Mouse (Mus musculus) liver, adult 2 months (tissue): ENCODE measurements around the gene Zfp91. TPM values are rescaled to one million over a fixed set of nuclear protein-coding genes. Genes with fewer than 3 reads are reported as not detected.
A peak's percentile ranks its signal among the peaks of the same experiment; 100 is the strongest.
"Not testable (repeated sequence)": the region's sequence is repeated elsewhere in the genome, so short reads cannot be mapped to it uniquely, and the experiment has no call there.

ENCODE experiments used
- DNase-seq: peaks from one replicate; pipeline ENCODE4 v3.0.0-alpha.2; 2011; ENCODE audit warnings: low read depth, low spot score; ENCODE audit errors: extremely low read depth
- H3K27ac ChIP-seq: fragments of 200-500 bp; replicated peaks from 2 replicates; pipeline ENCODE4 v1.5.1; 2012; ENCODE audit warnings: low read depth, mild to moderate bottlenecking, control low read depth, inconsistent platforms, low read length; ENCODE audit not compliant: insufficient read depth
- H3K27me3 ChIP-seq: fragments of 200-500 bp; 2 replicates; pipeline ENCODE4 v1.6.1; 2012; ENCODE audit warnings: mild to moderate bottlenecking, moderate library complexity, low read length, inconsistent platforms; ENCODE audit not compliant: control insufficient read depth, insufficient read depth
- H3K36me3 ChIP-seq: fragments of 200-500 bp; 2 replicates; pipeline ENCODE4 v1.6.1; 2012; ENCODE audit warnings: low read length, inconsistent platforms; ENCODE audit not compliant: control insufficient read depth, insufficient read depth
- H3K4me1 ChIP-seq: fragments of 200-500 bp; 2 replicates; pipeline ENCODE4 v1.6.1; 2011; ENCODE audit warnings: low read length; ENCODE audit not compliant: control insufficient read depth, insufficient read depth
- H3K4me3 ChIP-seq: fragments of 200-500 bp; 2 replicates; pipeline ENCODE4 v1.5.1; 2011; ENCODE audit warnings: low read depth, mild to moderate bottlenecking, control low read depth, low read length, moderate library complexity; ENCODE audit not compliant: insufficient read depth
- H3K79me2 ChIP-seq: fragments of 200-500 bp; 2 replicates; pipeline ENCODE4 v1.6.1; 2012; ENCODE audit warnings: inconsistent platforms, mild to moderate bottlenecking, low read length, moderate library complexity; ENCODE audit not compliant: control insufficient read depth, insufficient read depth
- H3K9ac ChIP-seq: fragments of 200-500 bp; 2 replicates; pipeline ENCODE4 v1.6.1; 2012; ENCODE audit warnings: low read depth, mild to moderate bottlenecking, control low read depth, inconsistent platforms, low read length
- CTCF ChIP-seq: fragments of 200-500 bp; IDR thresholded peaks from 2 replicates; pipeline ENCODE4 v1.5.1; 2011; ENCODE audit warnings: low read depth, low read length, control low read depth
- POLR2A ChIP-seq: fragments of 200-500 bp; IDR thresholded peaks from 2 replicates; pipeline ENCODE4 v1.6.1; 2011; ENCODE audit warnings: low read length, control low read depth; ENCODE audit not compliant: insufficient read depth; ENCODE audit errors: extremely low read depth
- WGBS: fragments of 180-500 bp; shearing (Covaris S2); methylation state at CpG from one replicate; pipeline ENCODE4 v1.1.7; 2018; 5-methylcytosine and 5-hydroxymethylcytosine counted together
- polyA plus RNA-seq: library from polyadenylated mRNA; depleted of rRNA; stranded (reverse); fragments of >200 nt; gene quantifications from 2 replicates; pipeline ENCODE4 v1.2.3, GENCODE M21; 2012; rRNA removed
- total RNA-seq: library from RNA; depleted of rRNA; stranded (reverse); fragments of >200 nt; gene quantifications from 2 replicates; pipeline ENCODE4 v1.2.3, GENCODE M21; 2014; rRNA removed

The Zfp91 gene
- total and polyA plus RNA-seq, 2 experiments, result 11.8 to 38.7 TPM

DNA sequence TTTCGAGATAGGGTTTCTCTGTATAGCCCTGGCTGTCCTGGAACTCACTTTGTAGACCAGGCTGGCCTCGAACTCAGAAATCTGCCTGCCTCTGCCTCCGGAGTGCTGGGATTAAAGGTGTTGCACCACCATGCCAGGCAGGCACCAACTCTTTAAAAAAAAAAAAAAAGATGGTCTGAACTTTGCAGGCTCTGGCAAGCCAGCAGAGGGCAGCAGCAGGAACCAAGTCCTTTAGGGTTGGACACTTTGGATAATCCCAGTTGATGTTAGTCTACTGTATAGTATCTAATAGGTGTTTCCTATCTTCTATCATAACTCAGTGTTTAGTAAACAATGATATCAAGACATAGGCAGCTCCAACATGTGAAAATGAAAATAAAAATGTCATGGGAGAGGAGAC lies 73.6 kb downstream of the Zfp91 start:
- H3K9ac ChIP-seq, result no peak overlapping the region
- no peaks in the 10 kb centered on the region for H3K27me3 ChIP-seq
- DNase-seq, result peak; percentile 50
- H3K79me2 ChIP-seq, result no peaks in the 10 kb centered on the region
- WGBS, result 56% methylated on average over 3 of the region's 3 CpGs
- no peak overlapping the region for H3K4me3 ChIP-seq
- TF ChIP-seq POLR2A (no peak), CTCF (peak; percentile 63; the same call in 1 of the 2 replicates)
- no peak overlapping the region for H3K27ac ChIP-seq
- H3K36me3 ChIP-seq, result peaks cover 19% of the 10 kb centered on the region
- H3K4me1 ChIP-seq, result peaks cover 6% of the 10 kb centered on the region

GRCm38 (mm10) chr19:12721596-12721995 lies 74.3 kb downstream of the Zfp91 start:
- not testable (repeated sequence) for H3K27ac ChIP-seq, H3K79me2 ChIP-seq, H3K27me3 ChIP-seq, H3K4me1 ChIP-seq, H3K4me3 ChIP-seq, DNase-seq, H3K9ac ChIP-seq
- peaks cover 22% of the 10 kb centered on the region for H3K36me3 ChIP-seq
- 86% methylated on average over 7 of the region's 7 CpGs for WGBS

DNA sequence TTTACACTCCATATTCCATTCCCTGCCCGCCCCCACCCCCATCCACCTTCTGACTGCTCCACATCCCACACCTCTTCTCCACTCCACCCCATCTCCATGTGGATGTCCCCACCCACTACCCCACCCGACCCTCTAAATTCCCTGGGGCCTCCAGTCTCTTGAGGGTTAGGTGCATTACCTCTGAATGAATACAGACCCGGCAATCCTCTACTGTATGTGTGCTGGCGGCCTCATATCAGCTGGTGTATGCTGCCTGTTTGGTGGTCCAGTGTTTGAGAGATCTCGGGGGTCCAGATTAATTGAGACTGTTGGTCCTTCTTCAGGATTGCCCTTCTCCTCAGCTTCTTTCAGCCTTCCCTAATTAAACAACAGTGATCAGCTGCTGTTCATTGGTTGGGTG lies 75.0 kb downstream of the Zfp91 start:
- not testable (repeated sequence) for H3K4me1 ChIP-seq, H3K9ac ChIP-seq, H3K27me3 ChIP-seq, H3K27ac ChIP-seq, H3K79me2 ChIP-seq, H3K4me3 ChIP-seq, DNase-seq
- whole genome bisulfite sequencing, result 90% methylated on average over 5 of the region's 5 CpGs
- H3K36me3 ChIP-seq, result peaks cover 29% of the 10 kb centered on the region

GRCm38 (mm10) chr19:12720463-12720862 lies 75.5 kb downstream of the Zfp91 start:
- H3K9ac ChIP-seq, result no peak overlapping the region
- DNase-seq, result no peak
- H3K36me3 ChIP-seq, result peaks cover 32% of the 10 kb centered on the region
- no peaks in the 10 kb centered on the region for H3K27me3 ChIP-seq
- no peak for TF ChIP-seq CTCF
- no peak for TF ChIP-seq POLR2A
- no peak overlapping the region for H3K27ac ChIP-seq
- H3K79me2 ChIP-seq, result no peaks in the 10 kb centered on the region
- peaks cover 6% of the 10 kb centered on the region for H3K4me1 ChIP-seq
- 20% methylated on average over 2 of the region's 2 CpGs for WGBS
- H3K4me3 ChIP-seq, result no peak overlapping the region

DNA sequence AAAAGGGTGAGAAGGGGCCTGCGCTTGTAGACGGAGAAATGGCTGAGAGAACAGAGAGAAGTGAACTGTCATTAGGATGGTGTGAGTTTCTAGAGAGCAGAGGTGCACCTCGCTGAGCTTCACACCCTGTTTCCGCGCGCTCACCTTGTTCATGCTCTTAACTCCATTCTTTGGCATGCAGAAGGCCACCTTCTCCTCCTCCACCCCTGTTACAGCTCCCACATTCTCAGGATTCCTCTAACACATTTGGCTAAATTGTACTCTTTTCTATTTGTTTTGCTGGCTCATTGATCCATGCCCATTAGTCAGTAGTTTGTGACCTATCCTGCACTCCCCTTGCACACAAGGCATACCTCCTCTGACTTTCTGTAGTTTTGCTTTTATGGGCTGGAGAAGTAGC lies 76.7 kb downstream of the Zfp91 start:
- Histone ChIP-seq H3K4me3 (no peak overlapping the region), H3K36me3 (peaks cover 41% of the 10 kb centered on the region), H3K9ac (no peak overlapping the region), H3K4me1 (peaks cover 6% of the 10 kb centered on the region), H3K27me3 (no peaks in the 10 kb centered on the region), H3K27ac (peak overlapping the region; percentile 7), H3K79me2 (no peaks in the 10 kb centered on the region)
- DNase-seq, result peak; percentile 54
- TF ChIP-seq POLR2A (no peak), CTCF (no peak)
- 71% methylated on average over 6 of the region's 6 CpGs for WGBS

Other genes starting within 250 kb of the Zfp91 start
- 91.4 and 132 TPM in 2 replicates for gene Gm4952, start 196.2 kb downstream of the Zfp91 start, total RNA-seq
- 41.7 and 68.7 TPM in 2 replicates for gene Gm4952, start 196.2 kb downstream of the Zfp91 start, polyA plus RNA-seq
- 233 and 277 TPM in 2 replicates for gene Glyat, start 162.8 kb downstream of the Zfp91 start, total RNA-seq
- 54.6 and 56.1 TPM in 2 replicates for gene Glyat, start 162.8 kb downstream of the Zfp91 start, polyA plus RNA-seq
- gene Olfr1442, start 125.7 kb downstream of the Zfp91 start, total RNA-seq, result 0.28 and 0.40 TPM in 2 replicates
- gene Olfr1442, start 125.7 kb downstream of the Zfp91 start, polyA plus RNA-seq, result 0.14 TPM in 1 of 2 replicates, not detected in the other
- 0.09 TPM in 1 of 2 replicates, not detected in the other for gene Olfr1443, start 118.0 kb downstream of the Zfp91 start, total RNA-seq
- 0.05 TPM in 1 of 2 replicates, not detected in the other for gene Olfr1443, start 118.0 kb downstream of the Zfp91 start, polyA plus RNA-seq
- 146 and 154 TPM in 2 replicates for gene Keg1, start 100.3 kb downstream of the Zfp91 start, total RNA-seq
- 67.6 and 93.4 TPM in 2 replicates for gene Keg1, start 100.3 kb downstream of the Zfp91 start, polyA plus RNA-seq
- 1.4 and 3.0 TPM in 2 replicates for gene Cntf, start 30.5 kb downstream of the Zfp91 start, total RNA-seq
- gene Cntf, start 30.5 kb downstream of the Zfp91 start, polyA plus RNA-seq, result 0.66 TPM in 2 replicates
- 2.6 and 4.4 TPM in 2 replicates for gene Lpxn, start 67 bp upstream of the Zfp91 start, total RNA-seq
- 0.92 and 1.2 TPM in 2 replicates for gene Lpxn, start 67 bp upstream of the Zfp91 start, polyA plus RNA-seq
- gene Gm5244, start 50.6 kb upstream of the Zfp91 start, total RNA-seq, result not detected in 2 replicates
- gene Gm5244, start 50.6 kb upstream of the Zfp91 start, polyA plus RNA-seq, result not detected in 2 replicates
- not detected in 2 replicates for gene Olfr1444, start 61.2 kb upstream of the Zfp91 start, total RNA-seq
- gene Olfr1444, start 61.2 kb upstream of the Zfp91 start, polyA plus RNA-seq, result not detected in 2 replicates
- gene Olfr1445, start 87.7 kb upstream of the Zfp91 start, total RNA-seq, result not detected in 2 replicates
- not detected in 2 replicates for gene Olfr1445, start 87.7 kb upstream of the Zfp91 start, polyA plus RNA-seq
- gene Olfr1446, start 97.4 kb upstream of the Zfp91 start, total RNA-seq, result not detected in 2 replicates
- gene Olfr1446, start 97.4 kb upstream of the Zfp91 start, polyA plus RNA-seq, result not detected in 2 replicates
- gene Olfr1447, start 107.6 kb upstream of the Zfp91 start, total RNA-seq, result not detected in 2 replicates
- not detected in 2 replicates for gene Olfr1447, start 107.6 kb upstream of the Zfp91 start, polyA plus RNA-seq
- not detected in 2 replicates for gene Olfr1448, start 128.3 kb upstream of the Zfp91 start, total RNA-seq
- not detected in 2 replicates for gene Olfr1448, start 128.3 kb upstream of the Zfp91 start, polyA plus RNA-seq
- not detected in 2 replicates for gene Olfr1449, start 134.7 kb upstream of the Zfp91 start, total RNA-seq
- gene Olfr1449, start 134.7 kb upstream of the Zfp91 start, polyA plus RNA-seq, result not detected in 2 replicates
- gene Olfr1450, start 154.1 kb upstream of the Zfp91 start, total RNA-seq, result not detected in 2 replicates
- not detected in 2 replicates for gene Olfr1450, start 154.1 kb upstream of the Zfp91 start, polyA plus RNA-seq
- gene Olfr1451, start 198.9 kb upstream of the Zfp91 start, total RNA-seq, result not detected in 2 replicates
- not detected in 2 replicates for gene Olfr1451, start 198.9 kb upstream of the Zfp91 start, polyA plus RNA-seq
- not detected in 2 replicates for gene Olfr1453, start 232.2 kb upstream of the Zfp91 start, total RNA-seq
- not detected in 2 replicates for gene Olfr1453, start 232.2 kb upstream of the Zfp91 start, polyA plus RNA-seq